Mouse (Mus musculus) limb, embryonic 15.5 days (tissue): ENCODE results near the gene Pfkfb4. TPM values are rescaled to one million over a fixed set of nuclear protein-coding genes. Genes with fewer than 3 reads are reported as not detected.

Experiments used
- ATAC-seq: fragments of 200-750 bp; cut with Nextera tagmentation; 2 replicates; pipeline ENCODE4 v1.8.0; 2017; ENCODE audit warnings: low read depth, moderate TSS enrichment; ENCODE audit not compliant: insufficient number of reproducible peaks, low FRiP score, low TSS enrichment
- H3K27ac ChIP-seq: fragments of 300-500 bp; sonication (generic); 2 replicates; pipeline ENCODE4 v1.5.1; 2015; ENCODE audit warnings: moderate library complexity, mild to moderate bottlenecking, inconsistent platforms
- H3K27me3 ChIP-seq: fragments of 300-500 bp; sonication (generic); 2 replicates; pipeline ENCODE4 v1.6.1; 2015; ENCODE audit warnings: inconsistent platforms
- H3K36me3 ChIP-seq: fragments of 300-500 bp; sonication (generic); 2 replicates; pipeline ENCODE4 v1.6.1; 2015; ENCODE audit warnings: inconsistent platforms
- H3K4me1 ChIP-seq: fragments of 300-500 bp; sonication (generic); 2 replicates; pipeline ENCODE4 v1.6.1; 2015; ENCODE audit warnings: inconsistent platforms
- H3K4me2 ChIP-seq: fragments of 300-500 bp; sonication (generic); 2 replicates; pipeline ENCODE4 v1.6.1; 2015; ENCODE audit warnings: mild to moderate bottlenecking, inconsistent platforms
- H3K4me3 ChIP-seq: fragments of 300-500 bp; sonication (generic); 2 replicates; pipeline ENCODE4 v1.5.1; 2015; ENCODE audit warnings: mild to moderate bottlenecking, inconsistent platforms
- H3K9ac ChIP-seq: fragments of 300-500 bp; sonication (generic); 2 replicates; pipeline ENCODE4 v1.6.1; 2015; ENCODE audit warnings: inconsistent platforms
- H3K9me3 ChIP-seq: fragments of 300-500 bp; sonication (generic); 2 replicates; pipeline ENCODE4 v1.6.1; 2016; ENCODE audit warnings: inconsistent platforms
- WGBS: fragments of 180-500 bp; shearing (Covaris S2); methylation state at CpG from one replicate; pipeline ENCODE4 v1.1.7; 2015; 5-methylcytosine and 5-hydroxymethylcytosine counted together
- polyA plus RNA-seq: library from polyadenylated mRNA; unstranded; fragments of >200 nt; fragmentation: Nextera tagmentation; extraction: Ambion mirVana; gene quantifications from 2 replicates; pipeline ENCODE4 v1.2.1, GENCODE M21; 2015

The Pfkfb4 gene
- polyA plus RNA-seq, 1 experiment from 2014 or later: 10.0 TPM

DNA sequence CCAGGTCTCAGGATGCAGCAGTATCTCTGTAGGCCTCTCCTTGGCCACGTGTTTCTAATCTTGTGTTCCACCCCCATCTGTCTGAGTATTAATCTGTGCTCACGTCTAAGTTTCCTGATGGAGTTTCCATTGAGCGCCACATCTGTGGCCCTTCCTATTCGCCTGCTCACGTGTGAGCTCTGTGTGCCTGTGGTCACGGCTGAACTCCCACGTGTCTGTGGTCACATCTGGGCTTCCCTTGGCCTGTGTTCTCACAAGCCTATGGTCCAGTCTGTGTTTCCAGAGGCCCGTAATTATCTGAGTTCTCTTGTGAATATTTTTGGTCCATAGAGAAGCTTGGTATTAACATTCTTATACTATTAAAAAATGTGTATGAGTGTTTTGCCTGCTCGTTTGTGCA is 15.1 kb upstream of the Pfkfb4 start:
- no peak for ATAC-seq
- no peak overlapping the region for H3K4me2 ChIP-seq
- WGBS: 68% methylated on average over 9 of the region's 9 CpGs

DNA sequence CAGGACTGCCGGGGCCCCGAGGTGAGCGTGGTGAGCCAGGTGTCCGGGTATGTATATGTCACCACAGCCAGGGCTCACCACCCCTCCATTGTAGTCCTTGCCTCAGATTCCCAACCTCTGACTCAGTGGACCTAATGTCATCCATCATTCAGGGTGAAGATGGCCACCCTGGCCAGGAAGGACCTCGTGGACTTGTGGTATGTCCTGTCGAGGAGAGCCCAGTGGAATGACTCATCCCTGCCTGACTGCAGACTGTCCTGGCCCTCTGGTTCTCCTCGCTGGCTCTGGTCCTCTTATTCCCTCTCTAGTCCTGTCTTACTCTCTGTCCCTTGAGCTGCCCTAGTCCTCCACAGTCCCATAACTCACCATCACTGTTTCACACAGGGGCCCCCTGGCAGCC is 13.6 kb upstream of the Pfkfb4 start:
- no peaks in the 10 kb centered on the region for H3K9me3 ChIP-seq
- 77% methylated on average over 7 of the region's 7 CpGs for WGBS
- H3K36me3 ChIP-seq: no peaks in the 10 kb centered on the region

More for the DNA sequence above, 15.1 kb upstream of the Pfkfb4 start:
- Histone ChIP-seq H3K4me3 (no peak overlapping the region), H3K9me3 (no peaks in the 10 kb centered on the region), H3K36me3 (no peaks in the 10 kb centered on the region), H3K9ac (no peak overlapping the region), H3K4me1 (no peaks in the 10 kb centered on the region), H3K27me3 (no peaks in the 10 kb centered on the region), H3K27ac (no peak overlapping the region)

DNA sequence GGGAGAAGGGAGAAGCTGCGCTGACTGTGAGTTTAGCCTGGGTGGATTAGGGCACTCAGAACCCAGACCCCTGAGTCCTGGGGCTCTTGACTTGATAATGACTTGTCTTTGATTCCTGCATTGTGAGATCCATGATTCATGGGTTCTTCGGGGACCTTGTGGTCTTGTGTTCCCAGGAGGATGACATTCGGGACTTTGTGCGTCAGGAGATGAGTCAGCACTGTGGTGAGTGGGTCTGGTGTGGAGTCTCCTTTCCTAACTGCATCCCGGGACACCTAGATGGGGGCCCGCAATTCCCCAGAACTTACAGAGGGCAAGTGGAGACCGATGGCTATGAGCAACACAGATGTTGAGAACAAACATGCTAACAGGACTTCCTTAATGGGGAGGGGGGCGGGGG is 9.1 kb upstream of the Pfkfb4 start:
- H3K4me1 ChIP-seq: peaks cover 2% of the 10 kb centered on the region
- H3K27ac ChIP-seq: no peak overlapping the region
- no peak overlapping the region for H3K4me2 ChIP-seq
- WGBS: 79% methylated on average over 8 of the region's 8 CpGs
- ATAC-seq: no peak
- H3K27me3 ChIP-seq: no peaks in the 10 kb centered on the region
- H3K9me3 ChIP-seq: no peaks in the 10 kb centered on the region
- H3K9ac ChIP-seq: no peak overlapping the region
- no peaks in the 10 kb centered on the region for H3K36me3 ChIP-seq
- H3K4me3 ChIP-seq: no peak overlapping the region

More for the DNA sequence above, 13.6 kb upstream of the Pfkfb4 start:
- Histone ChIP-seq H3K9ac (no peak overlapping the region), H3K4me2 (no peak overlapping the region), H3K27ac (no peak overlapping the region), H3K4me3 (no peak overlapping the region), H3K4me1 (no peaks in the 10 kb centered on the region), H3K27me3 (no peaks in the 10 kb centered on the region)
- ATAC-seq: no peak

DNA sequence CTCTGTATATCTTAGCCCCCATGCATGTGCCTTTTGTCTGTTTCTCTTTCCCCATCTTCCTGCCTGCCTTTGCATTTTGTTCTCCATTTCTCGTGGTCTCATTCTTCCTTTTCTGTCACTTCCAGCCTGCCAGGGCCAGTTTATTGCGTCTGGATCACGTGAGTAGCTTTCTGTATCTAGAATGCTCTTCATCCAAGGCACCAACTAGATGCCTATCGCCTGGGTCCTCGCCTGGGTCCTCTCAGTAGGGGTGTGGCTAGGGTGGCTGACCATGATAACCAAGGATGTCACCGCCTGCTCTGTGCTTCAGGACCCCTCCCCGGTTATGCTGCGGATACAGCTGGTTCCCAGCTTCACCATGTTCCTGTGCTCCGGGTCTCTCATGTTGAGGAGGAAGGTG is 8.4 kb upstream of the Pfkfb4 start:
- no peaks in the 10 kb centered on the region for H3K27me3 ChIP-seq
- H3K9ac ChIP-seq: no peak overlapping the region
- no peaks in the 10 kb centered on the region for H3K9me3 ChIP-seq
- H3K4me1 ChIP-seq: peaks cover 9% of the 10 kb centered on the region
- H3K27ac ChIP-seq: no peak overlapping the region
- ATAC-seq: no peak
- H3K4me3 ChIP-seq: no peak overlapping the region
- no peaks in the 10 kb centered on the region for H3K36me3 ChIP-seq
- 71% methylated on average over 9 of the region's 9 CpGs for WGBS
- no peak overlapping the region for H3K4me2 ChIP-seq

DNA sequence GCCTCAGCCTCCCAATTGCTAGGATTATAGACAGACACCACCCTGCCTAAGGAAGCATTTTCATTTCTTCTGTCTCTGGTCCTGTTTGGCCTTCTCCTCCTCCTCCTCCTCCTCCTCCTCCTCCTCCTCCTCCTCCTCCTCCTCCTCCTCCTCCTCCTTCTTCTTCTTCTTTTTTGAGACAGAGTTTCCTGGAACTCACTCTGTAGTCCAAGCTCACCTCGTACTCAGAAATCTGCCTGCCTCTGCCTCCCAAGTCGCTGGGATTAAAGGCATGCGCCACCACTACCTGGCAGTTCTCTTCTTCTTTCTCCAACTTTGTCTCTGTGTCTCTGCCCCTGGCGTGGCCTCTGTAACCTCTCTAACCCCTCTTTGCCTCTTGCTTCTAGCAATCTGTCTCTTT is 5.9 kb upstream of the Pfkfb4 start, which contains the start of gene Ucn2:
Gene Ucn2, plus strand, starts transcription at position 301 of the 400 bp plus-strand sequence.
- 80% methylated on average over 4 of the region's 4 CpGs for WGBS
- H3K36me3 ChIP-seq: no peaks in the 10 kb centered on the region

DNA sequence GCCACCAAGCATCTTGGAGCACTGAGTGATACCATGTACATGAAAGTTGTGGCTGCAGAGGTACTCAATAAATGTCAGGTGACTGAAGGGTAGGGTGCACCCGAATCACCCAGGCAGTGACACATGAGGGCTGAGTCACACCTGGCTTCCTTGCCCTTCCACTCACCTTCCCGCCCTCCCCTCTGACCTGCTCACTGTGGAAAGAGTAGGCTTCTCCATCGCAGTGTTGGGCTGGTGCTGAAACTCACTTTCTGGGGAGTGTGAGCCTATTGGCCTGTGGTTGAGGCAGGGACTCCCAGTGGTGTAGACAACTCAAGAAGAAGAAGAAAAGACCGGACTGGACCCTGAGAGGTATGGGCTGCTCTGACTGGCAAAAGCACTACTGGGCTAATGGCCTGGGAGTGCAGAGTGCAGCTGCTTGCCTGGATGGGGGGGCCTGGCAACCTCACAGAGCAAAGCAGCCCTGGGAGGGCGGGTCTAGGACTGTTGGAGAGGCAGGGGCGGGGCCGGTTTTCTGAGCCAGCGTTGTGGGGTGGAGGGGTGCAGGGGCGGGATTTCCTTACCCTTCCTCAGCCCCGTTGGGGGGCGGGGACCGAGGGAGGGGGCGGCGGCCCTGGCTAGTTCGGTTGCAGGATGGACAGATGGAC is 3.8 kb upstream of the Pfkfb4 start:
- Histone ChIP-seq H3K9me3 (no peaks in the 10 kb centered on the region), H3K9ac (no peak overlapping the region), H3K27me3 (no peaks in the 10 kb centered on the region), H3K36me3 (no peaks in the 10 kb centered on the region), H3K4me2 (peak overlapping the region; percentile 41), H3K27ac (no peak overlapping the region), H3K4me1 (peaks cover 40% of the 10 kb centered on the region), H3K4me3 (peak overlapping the region; percentile 27)
- no peak for ATAC-seq
- 23% methylated on average over 15 of the region's 15 CpGs for WGBS

More for the DNA sequence above, 5.9 kb upstream of the Pfkfb4 start, which contains the start of gene Ucn2:
- no peak within 1 kb of the TSS for H3K4me3 ChIP-seq
- H3K27me3 ChIP-seq: no peaks in the 10 kb centered on the region
- no peaks in the 10 kb centered on the region for H3K9me3 ChIP-seq
- H3K4me1 ChIP-seq: peaks cover 28% of the 10 kb centered on the region
- no peak within 1 kb of the TSS for H3K4me2 ChIP-seq
- no peak within 1 kb of the TSS for H3K9ac ChIP-seq
- H3K27ac ChIP-seq: no peak within 1 kb of the TSS
- ATAC-seq: no peak

DNA sequence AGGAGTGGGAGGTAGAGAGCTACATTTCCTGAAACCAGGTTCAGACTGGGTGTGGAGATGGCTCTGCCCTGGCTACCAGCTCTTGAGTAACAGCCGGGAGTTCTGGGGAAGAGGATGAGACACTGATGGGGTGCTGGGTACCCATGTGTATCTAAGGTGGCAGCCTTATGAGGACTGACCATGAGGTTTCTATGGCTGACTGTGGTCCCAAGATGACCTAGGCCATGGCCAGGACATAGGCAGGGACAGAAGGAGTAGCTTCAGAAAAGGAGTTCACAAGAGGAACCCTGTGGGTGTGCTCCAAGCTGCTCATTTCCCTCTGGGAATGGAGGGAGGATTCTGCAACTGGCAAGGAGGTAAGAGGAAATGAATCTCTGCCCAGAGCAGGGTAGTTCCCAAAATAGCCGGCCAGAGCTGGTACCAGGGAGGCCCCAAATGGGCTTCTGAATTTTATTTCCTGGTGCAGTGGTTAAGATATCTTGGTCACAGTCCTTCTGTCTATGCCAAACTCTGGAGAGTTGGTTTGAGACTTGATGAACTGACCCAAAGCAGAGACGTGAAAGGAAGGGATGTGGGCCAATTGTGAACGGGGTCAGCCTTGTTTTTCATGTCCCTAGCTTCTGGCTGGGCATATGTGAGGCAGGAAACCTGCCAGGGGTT is 1.6 kb upstream of the Pfkfb4 start:
- Histone ChIP-seq H3K4me1 (peaks cover 42% of the 10 kb centered on the region), H3K27ac (peak overlapping the region; percentile 91), H3K4me3 (no peak overlapping the region), H3K9ac (no peak overlapping the region), H3K27me3 (no peaks in the 10 kb centered on the region), H3K36me3 (no peaks in the 10 kb centered on the region), H3K4me2 (peak overlapping the region; percentile 8; the same call in 1 of the 2 replicates), H3K9me3 (no peaks in the 10 kb centered on the region)
- ATAC-seq: no peak
- 58% methylated on average over 4 of the region's 4 CpGs for WGBS

DNA sequence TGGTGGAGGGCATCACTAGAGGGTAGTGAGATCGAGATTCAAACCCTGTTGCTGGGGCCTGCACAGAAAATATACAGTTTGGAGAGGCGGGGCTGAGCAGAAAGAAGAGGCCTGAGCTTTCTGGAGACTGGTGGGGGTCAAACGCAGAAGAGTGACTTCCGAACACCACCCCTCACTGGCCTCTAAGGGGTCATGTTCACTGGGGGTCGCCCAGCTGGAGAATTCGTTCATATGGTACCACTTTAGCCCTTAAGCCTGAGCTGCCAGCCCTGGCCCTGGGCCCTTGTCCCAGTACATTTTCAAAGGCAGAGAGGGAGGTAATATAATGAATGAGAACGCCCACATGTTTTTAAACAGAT is 1.1 kb upstream of the Pfkfb4 start:
- H3K4me1 ChIP-seq: peaks cover 42% of the 10 kb centered on the region

DNA sequence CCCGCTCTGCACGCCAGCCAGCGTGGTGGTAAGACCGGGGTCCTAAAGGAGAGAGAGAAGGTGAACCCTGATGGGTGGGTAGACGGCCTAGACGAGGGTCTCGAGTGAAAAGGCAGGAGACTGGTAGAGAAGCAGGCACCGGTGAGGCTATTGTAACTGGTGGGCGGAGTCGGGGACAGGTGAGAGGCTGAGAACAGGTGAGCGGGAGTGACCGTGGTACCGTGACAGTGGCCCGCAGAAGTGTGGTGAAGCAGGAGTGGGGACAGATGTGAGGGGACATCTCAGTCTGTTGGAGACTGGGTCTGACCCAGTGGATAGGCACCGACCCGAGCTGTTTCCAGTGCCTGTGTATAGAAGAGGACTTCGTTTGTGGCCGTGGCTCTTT is 499 bp downstream of the Pfkfb4 start:
- Histone ChIP-seq H3K27me3 (no peaks in the 10 kb centered on the region), H3K27ac (peak overlapping the region; percentile 19; the same call in 1 of the 2 replicates), H3K4me3 (peak overlapping the region; percentile 48), H3K9me3 (no peaks in the 10 kb centered on the region), H3K9ac (peak overlapping the region; percentile 39), H3K4me2 (peak overlapping the region; percentile 76), H3K36me3 (no peaks in the 10 kb centered on the region), H3K4me1 (peaks cover 42% of the 10 kb centered on the region)
- WGBS: 9% methylated on average over 18 of the region's 18 CpGs
- no peak for ATAC-seq

More for the DNA sequence above, 1.1 kb upstream of the Pfkfb4 start:
- no peak overlapping the region for H3K4me3 ChIP-seq
- no peak for ATAC-seq
- WGBS: 31% methylated on average over 7 of the region's 7 CpGs
- H3K36me3 ChIP-seq: no peaks in the 10 kb centered on the region
- no peak overlapping the region for H3K9ac ChIP-seq
- peak overlapping the region; percentile 91 for H3K27ac ChIP-seq
- H3K27me3 ChIP-seq: no peaks in the 10 kb centered on the region
- H3K4me2 ChIP-seq: peak overlapping the region; percentile 8; the same call in 1 of the 2 replicates
- no peaks in the 10 kb centered on the region for H3K9me3 ChIP-seq

DNA sequence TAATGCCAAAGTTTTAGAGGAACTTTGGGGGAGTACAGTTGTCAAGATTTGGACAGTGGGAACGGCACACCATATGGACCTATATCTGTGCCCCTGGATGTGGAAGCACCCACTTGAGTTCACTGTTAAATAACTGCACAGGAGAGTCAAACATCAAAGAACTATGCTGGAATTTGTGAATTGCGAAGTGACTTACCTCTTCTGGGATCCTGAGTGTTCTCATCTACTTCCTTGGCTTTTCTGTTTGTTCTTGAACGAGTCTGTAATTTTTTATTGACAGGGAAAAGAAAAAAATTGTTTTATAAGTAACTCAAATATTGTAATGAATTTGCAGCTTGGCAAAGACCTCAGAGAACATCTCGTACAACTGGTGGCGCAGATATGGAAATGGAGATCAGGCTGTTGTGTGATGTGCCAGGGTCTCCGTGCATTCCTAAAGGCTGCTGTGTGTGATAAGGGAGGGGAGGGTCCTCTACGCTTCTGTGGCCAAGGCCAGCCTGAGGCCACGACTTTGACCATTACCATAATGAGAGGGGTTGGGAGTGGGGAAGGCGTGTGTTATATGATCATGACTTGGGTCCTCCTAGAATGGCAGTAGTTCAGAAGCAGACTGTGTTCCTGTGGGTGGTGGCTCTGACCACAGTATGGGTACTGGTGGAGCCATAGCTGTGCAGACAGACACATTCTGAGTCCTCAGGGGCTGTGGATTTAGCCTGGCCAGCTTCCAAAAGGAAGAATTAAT is 1.2 kb downstream of the Pfkfb4 start:
- Histone ChIP-seq H3K36me3 (no peaks in the 10 kb centered on the region), H3K27me3 (no peaks in the 10 kb centered on the region), H3K9me3 (no peaks in the 10 kb centered on the region), H3K4me1 (peaks cover 38% of the 10 kb centered on the region), H3K9ac (no peak overlapping the region), H3K4me2 (peak overlapping the region; percentile 76; the same call in 1 of the 2 replicates), H3K4me3 (peak overlapping the region; percentile 48), H3K27ac (no peak overlapping the region)
- 72% methylated on average over 9 of the region's 9 CpGs for WGBS
- no peak for ATAC-seq

DNA sequence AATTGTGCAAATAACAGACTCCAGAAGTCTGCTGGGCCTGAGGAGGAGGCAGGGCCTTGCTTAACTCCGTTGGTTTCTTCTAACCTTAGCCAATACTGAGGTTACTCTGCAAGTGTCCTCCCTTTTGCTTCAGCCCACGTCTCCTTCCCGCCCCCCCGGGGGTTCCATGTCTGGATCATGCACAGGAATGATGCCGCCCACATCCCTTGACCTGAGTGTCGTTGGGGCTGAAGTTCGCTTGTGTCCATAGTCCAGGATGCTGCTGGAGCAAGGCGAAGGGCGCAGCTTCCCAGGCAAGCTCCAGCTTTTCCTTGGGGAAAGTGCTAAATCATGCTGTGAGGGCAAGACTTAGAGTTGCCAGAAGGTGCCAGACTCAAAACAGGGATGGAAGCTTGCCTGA is 4.8 kb downstream of the Pfkfb4 start:
- 72% methylated on average over 9 of the region's 9 CpGs for WGBS

More for the DNA sequence above, 4.8 kb downstream of the Pfkfb4 start:
- Histone ChIP-seq H3K36me3 (no peaks in the 10 kb centered on the region), H3K9me3 (no peaks in the 10 kb centered on the region), H3K27me3 (no peaks in the 10 kb centered on the region), H3K9ac (no peak overlapping the region), H3K4me3 (no peak overlapping the region), H3K27ac (no peak overlapping the region), H3K4me1 (peaks cover 10% of the 10 kb centered on the region), H3K4me2 (no peak overlapping the region)
- ATAC-seq: no peak
